Mouse (Mus musculus) heart, adult 10 weeks (tissue): ENCODE results near the gene Slc25a28. TPM values are rescaled to one million over a fixed set of nuclear protein-coding genes. Genes with fewer than 3 reads are reported as not detected.

Experiments used
- polyA plus RNA-seq: library from polyadenylated mRNA; stranded (reverse); fragments of 350-450 nt; fragmentation: Illumina TruSeq; extraction: RNeasy Lipid Tissue Mini Kit (QIAGEN cat#74804); gene quantifications from one replicate; pipeline ENCODE4 v1.2.3, GENCODE M21; 2014; ENCODE audit warnings: low read depth, low replicate concordance

Slc25a28 gene
- polyA plus RNA-seq: 43.9 TPM

GRCm38 (mm10) chr19:43674730-43675524 lies at the start of gene Slc25a28:
Gene Slc25a28, minus strand, starts transcription at chr19:43674881.

GRCm38 (mm10) chr19:43689419-43690246 lies 15.0 kb upstream of the Slc25a28 start, which contains the start of gene Entpd7:
Gene Entpd7, plus strand, starts transcription at chr19:43689672.

Other genes starting within 250 kb of the Slc25a28 start
- gene Cnnm1, start 234.4 kb downstream of the Slc25a28 start, polyA plus RNA-seq: not detected
- 982 TPM for gene Got1, start 150.3 kb downstream of the Slc25a28 start, polyA plus RNA-seq
- not detected for gene Nkx2-3, start 62.6 kb downstream of the Slc25a28 start, polyA plus RNA-seq
- 0.55 TPM for gene Entpd7, start 14.8 kb upstream of the Slc25a28 start, polyA plus RNA-seq
- gene Cutc, start 78.1 kb upstream of the Slc25a28 start, polyA plus RNA-seq: 28.2 TPM
- 22.8 TPM for gene Cox15, start 78.1 kb upstream of the Slc25a28 start, polyA plus RNA-seq
- gene Abcc2, start 107.3 kb upstream of the Slc25a28 start, polyA plus RNA-seq: not detected